Mouse (Mus musculus) hindbrain, embryonic 12.5 days (tissue): ENCODE results near the gene Apcs. TPM values are rescaled to one million over a fixed set of nuclear protein-coding genes. Genes with fewer than 3 reads are reported as not detected.

Experiments
- ATAC-seq: fragments of 200-750 bp; cut with Nextera tagmentation; 2 replicates; pipeline ENCODE4 v1.8.0; 2017; ENCODE audit warnings: moderate TSS enrichment; ENCODE audit not compliant: low FRiP score
- H3K27ac ChIP-seq: fragments of 300-500 bp; sonication (generic); 2 replicates; pipeline ENCODE4 v1.5.1; 2016; ENCODE audit warnings: mild to moderate bottlenecking
- H3K27me3 ChIP-seq: fragments of 300-500 bp; sonication (generic); 2 replicates; pipeline ENCODE4 v1.6.1; 2016; ENCODE audit warnings: mild to moderate bottlenecking
- H3K36me3 ChIP-seq: fragments of 300-500 bp; sonication (generic); 2 replicates; pipeline ENCODE4 v1.6.1; 2016; ENCODE audit warnings: mild to moderate bottlenecking
- H3K4me1 ChIP-seq: fragments of 300-500 bp; sonication (generic); 2 replicates; pipeline ENCODE4 v1.6.1; 2016
- H3K4me2 ChIP-seq: fragments of 300-500 bp; sonication (generic); replicated peaks from 2 replicates; pipeline ENCODE4 v1.6.1; 2016; ENCODE audit warnings: mild to moderate bottlenecking
- H3K4me3 ChIP-seq: fragments of 300-500 bp; sonication (generic); 2 replicates; pipeline ENCODE4 v1.5.1; 2016; ENCODE audit warnings: mild to moderate bottlenecking
- H3K9ac ChIP-seq: fragments of 300-500 bp; sonication (generic); 2 replicates; pipeline ENCODE4 v1.6.1; 2016; ENCODE audit warnings: mild to moderate bottlenecking, moderate library complexity
- H3K9me3 ChIP-seq: fragments of 300-500 bp; sonication (generic); replicated peaks from 2 replicates; pipeline ENCODE4 v1.6.1; 2016; ENCODE audit warnings: mild to moderate bottlenecking
- WGBS: fragments of 180-500 bp; shearing (Covaris S2); methylation state at CpG from one replicate; pipeline ENCODE4 v1.1.7; 2016; 5-methylcytosine and 5-hydroxymethylcytosine counted together
- polyA plus RNA-seq: library from polyadenylated mRNA; unstranded; fragments of >200 nt; fragmentation: Nextera tagmentation; extraction: Ambion mirVana; gene quantifications from 2 replicates; pipeline ENCODE4 v1.2.1, GENCODE M21; 2016

Gene Apcs
- polyA plus RNA-seq = not detected in 2 replicates

- WGBS = 67% methylated on average over 2 of the region's 2 CpGs
- Histone ChIP-seq H3K27ac (no peak within 1 kb of the TSS), H3K4me1 (no peaks in the 10 kb centered on the region), H3K4me2 (no peak within 1 kb of the TSS), H3K9ac (no peak within 1 kb of the TSS), H3K9me3 (no peaks in the 10 kb centered on the region), H3K27me3 (no peaks in the 10 kb centered on the region), H3K36me3 (no peaks in the 10 kb centered on the region), H3K4me3 (no peak within 1 kb of the TSS)
- ATAC-seq = no peak
Measured at GRCm38 (mm10) chr1:172894777-172895357, at the start of gene Apcs. Apcs (minus strand) TSS chr1:172895041.

DNA sequence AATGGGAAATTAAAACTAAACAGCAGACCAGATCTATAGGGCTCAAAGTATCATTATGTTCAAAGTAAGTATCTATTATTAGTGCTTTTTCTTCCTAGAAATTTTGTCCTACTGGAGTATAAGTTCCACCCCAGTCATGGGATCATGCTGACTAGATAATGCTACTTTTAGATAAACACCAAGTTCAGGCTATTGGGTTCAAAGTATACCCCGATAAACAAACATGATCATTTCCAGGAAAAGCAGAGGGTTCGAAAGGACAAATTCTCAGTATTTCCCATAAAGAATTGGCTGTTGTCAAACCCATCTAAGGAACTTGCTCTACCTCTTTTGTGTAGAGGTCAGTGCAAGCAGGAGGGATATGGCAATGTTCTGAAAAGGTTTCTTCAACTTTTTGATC lies 37.4 kb upstream of the Apcs start:
- H3K9ac ChIP-seq = no peak overlapping the region

DNA sequence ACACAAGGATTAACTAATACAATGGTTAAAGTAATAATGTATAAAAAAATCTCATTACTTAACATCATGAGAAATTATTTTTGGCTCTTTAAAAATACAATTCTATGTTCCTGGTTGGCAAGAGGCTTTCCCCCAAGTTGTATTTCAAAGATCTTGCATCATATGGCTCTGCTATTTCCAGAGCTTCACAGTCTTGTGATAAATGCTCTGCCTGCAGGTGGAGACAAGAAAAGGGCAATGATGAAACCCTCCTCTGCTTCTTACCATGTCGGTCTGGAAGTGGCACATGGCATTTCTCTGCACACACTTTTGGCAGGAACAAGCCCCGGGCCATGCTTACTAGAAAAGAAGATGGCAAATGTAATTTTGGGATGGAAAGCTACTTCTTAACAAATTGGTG lies 23.6 kb upstream of the Apcs start:
- H3K27ac ChIP-seq = no peak overlapping the region
- H3K9ac ChIP-seq = no peak overlapping the region
- no peaks in the 10 kb centered on the region for H3K9me3 ChIP-seq
- no peak for ATAC-seq
- H3K27me3 ChIP-seq = no peaks in the 10 kb centered on the region
- WGBS = 86% methylated on average over 2 of the region's 2 CpGs
- H3K4me3 ChIP-seq = no peak overlapping the region
- no peaks in the 10 kb centered on the region for H3K36me3 ChIP-seq
- no peak overlapping the region for H3K4me2 ChIP-seq
- H3K4me1 ChIP-seq = no peaks in the 10 kb centered on the region

More for the DNA sequence above, 37.4 kb upstream of the Apcs start:
- Histone ChIP-seq H3K27ac (no peak overlapping the region), H3K27me3 (no peaks in the 10 kb centered on the region), H3K36me3 (no peaks in the 10 kb centered on the region), H3K9me3 (no peaks in the 10 kb centered on the region), H3K4me1 (no peaks in the 10 kb centered on the region), H3K4me3 (no peak overlapping the region), H3K4me2 (no peak overlapping the region)
- ATAC-seq = no peak
- 91% methylated on average over 2 of the region's 2 CpGs for WGBS

DNA sequence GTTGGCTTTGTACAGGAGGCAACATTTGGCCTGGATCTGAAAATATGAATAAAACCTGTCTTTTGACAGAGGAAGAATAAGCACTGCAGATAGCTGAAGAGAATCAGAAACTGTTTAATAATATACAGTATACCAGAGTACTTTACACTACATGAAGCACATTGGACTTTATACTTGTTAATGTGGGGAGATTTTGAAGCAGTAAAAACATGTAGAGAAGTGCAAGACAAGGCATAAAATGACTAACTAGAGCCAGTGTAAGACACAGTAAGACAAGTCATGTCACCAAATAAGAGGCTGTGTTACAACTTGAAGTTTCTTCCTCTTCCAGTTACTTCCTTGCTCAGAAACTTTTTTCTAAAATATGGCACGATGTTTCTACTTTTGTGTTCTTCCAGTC lies 22.3 kb upstream of the Apcs start:
- H3K36me3 ChIP-seq = no peaks in the 10 kb centered on the region
- no peak for ATAC-seq
- WGBS = 79% methylated on average over 1 of the region's 1 CpGs
- no peaks in the 10 kb centered on the region for H3K9me3 ChIP-seq
- H3K27me3 ChIP-seq = no peaks in the 10 kb centered on the region
- H3K27ac ChIP-seq = no peak overlapping the region
- H3K9ac ChIP-seq = no peak overlapping the region
- no peaks in the 10 kb centered on the region for H3K4me1 ChIP-seq
- H3K4me2 ChIP-seq = no peak overlapping the region
- H3K4me3 ChIP-seq = no peak overlapping the region

- no peaks in the 10 kb centered on the region for H3K4me1 ChIP-seq
- ATAC-seq = no peak
Measured at GRCm38 (mm10) chr1:172903313-172903712, 8.5 kb upstream of the Apcs start.

DNA sequence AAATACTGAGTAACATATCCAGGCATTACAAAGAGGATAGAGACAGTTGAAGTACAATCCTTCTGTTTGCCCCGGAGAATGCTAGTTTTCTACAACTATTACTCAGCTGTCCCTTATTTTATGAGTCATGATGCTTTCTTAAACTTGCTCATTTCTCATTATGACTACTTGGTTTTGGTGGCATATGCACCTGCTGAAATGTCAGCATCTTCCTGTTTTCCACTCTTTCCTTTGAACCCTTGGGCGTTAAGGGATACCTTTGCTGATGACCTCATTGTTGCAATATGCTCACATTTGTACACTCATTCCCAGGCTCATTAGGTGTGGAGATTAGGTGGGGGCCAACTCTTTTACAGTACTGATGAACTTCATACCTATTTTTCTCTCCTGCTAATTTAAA lies 594 bp upstream of the Apcs start:
- H3K9me3 ChIP-seq = no peaks in the 10 kb centered on the region
- H3K4me3 ChIP-seq = no peak overlapping the region
- no peaks in the 10 kb centered on the region for H3K4me1 ChIP-seq
- H3K9ac ChIP-seq = no peak overlapping the region
- H3K27me3 ChIP-seq = no peaks in the 10 kb centered on the region
- ATAC-seq = no peak
- no peaks in the 10 kb centered on the region for H3K36me3 ChIP-seq
- H3K27ac ChIP-seq = no peak overlapping the region
- 95% methylated on average over 2 of the region's 2 CpGs for WGBS
- H3K4me2 ChIP-seq = no peak overlapping the region

More at GRCm38 (mm10) chr1:172903313-172903712, 8.5 kb upstream of the Apcs start:
- no peak overlapping the region for H3K4me3 ChIP-seq
- no peak overlapping the region for H3K4me2 ChIP-seq
- H3K9me3 ChIP-seq = no peaks in the 10 kb centered on the region
- H3K27me3 ChIP-seq = no peaks in the 10 kb centered on the region
- H3K27ac ChIP-seq = no peak overlapping the region
- no peak overlapping the region for H3K9ac ChIP-seq
- H3K36me3 ChIP-seq = no peaks in the 10 kb centered on the region

DNA sequence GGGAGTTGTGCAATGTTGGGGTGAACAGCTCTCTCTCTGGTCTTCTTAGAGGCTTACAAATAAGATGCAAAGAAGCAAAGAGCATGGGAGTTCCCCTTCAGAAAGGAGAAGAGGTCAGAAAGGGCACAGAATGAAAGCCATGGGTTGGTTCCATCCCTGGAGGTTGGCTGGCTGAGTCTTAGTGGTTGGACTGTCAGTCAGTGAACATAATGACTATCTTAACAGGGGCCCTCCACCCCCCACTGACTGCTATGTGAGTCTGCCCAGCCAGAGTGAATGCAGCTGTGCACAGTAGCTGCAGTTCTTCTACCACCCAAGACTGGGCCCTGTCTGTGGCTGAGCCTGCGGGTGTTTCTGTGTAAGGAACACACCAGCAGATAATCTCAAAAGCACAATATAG lies 18.2 kb downstream of the Apcs start:
- Histone ChIP-seq H3K9me3 (no peaks in the 10 kb centered on the region), H3K36me3 (no peaks in the 10 kb centered on the region), H3K9ac (no peak overlapping the region), H3K27ac (no peak overlapping the region), H3K4me3 (no peak overlapping the region), H3K4me1 (no peaks in the 10 kb centered on the region), H3K27me3 (no peaks in the 10 kb centered on the region), H3K4me2 (no peak overlapping the region)
- 52% methylated on average over 1 of the region's 1 CpGs for WGBS
- no peak for ATAC-seq

GRCm38 (mm10) chr1:172875265-172875664 lies 19.6 kb downstream of the Apcs start:
- WGBS = 85% methylated on average over 4 of the region's 4 CpGs
- no peaks in the 10 kb centered on the region for H3K4me1 ChIP-seq
- no peak overlapping the region for H3K27ac ChIP-seq
- no peak overlapping the region for H3K9ac ChIP-seq
- ATAC-seq = no peak
- H3K27me3 ChIP-seq = no peaks in the 10 kb centered on the region
- H3K36me3 ChIP-seq = no peaks in the 10 kb centered on the region
- H3K4me2 ChIP-seq = no peak overlapping the region
- H3K9me3 ChIP-seq = no peaks in the 10 kb centered on the region
- no peak overlapping the region for H3K4me3 ChIP-seq

DNA sequence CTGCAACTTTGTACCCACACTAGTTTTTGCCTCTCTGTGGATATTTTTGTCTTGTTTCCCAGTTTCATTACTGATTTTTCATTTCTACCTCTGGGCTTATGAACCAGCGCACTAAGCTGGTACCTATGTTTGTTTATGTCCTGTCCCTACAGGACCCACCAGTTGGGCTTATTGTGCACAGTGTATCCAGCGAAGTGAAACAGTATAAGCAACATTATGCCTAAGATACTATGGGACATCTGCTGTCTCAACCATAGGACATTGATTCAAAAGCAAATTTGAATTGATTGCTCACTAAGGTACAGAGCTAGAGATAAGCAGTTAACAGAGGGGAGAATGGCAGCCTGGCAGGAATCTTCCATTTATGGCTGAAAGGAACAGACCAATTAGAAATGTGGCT lies 46.7 kb downstream of the Apcs start:
- Histone ChIP-seq H3K4me2 (no peak overlapping the region), H3K9me3 (no peaks in the 10 kb centered on the region), H3K36me3 (no peaks in the 10 kb centered on the region), H3K4me1 (no peaks in the 10 kb centered on the region; the same call in 1 of the 2 replicates), H3K9ac (no peak overlapping the region), H3K27ac (no peak overlapping the region), H3K4me3 (no peak overlapping the region), H3K27me3 (no peaks in the 10 kb centered on the region)
- ATAC-seq = no peak
- WGBS = 86% methylated on average over 2 of the region's 2 CpGs

DNA sequence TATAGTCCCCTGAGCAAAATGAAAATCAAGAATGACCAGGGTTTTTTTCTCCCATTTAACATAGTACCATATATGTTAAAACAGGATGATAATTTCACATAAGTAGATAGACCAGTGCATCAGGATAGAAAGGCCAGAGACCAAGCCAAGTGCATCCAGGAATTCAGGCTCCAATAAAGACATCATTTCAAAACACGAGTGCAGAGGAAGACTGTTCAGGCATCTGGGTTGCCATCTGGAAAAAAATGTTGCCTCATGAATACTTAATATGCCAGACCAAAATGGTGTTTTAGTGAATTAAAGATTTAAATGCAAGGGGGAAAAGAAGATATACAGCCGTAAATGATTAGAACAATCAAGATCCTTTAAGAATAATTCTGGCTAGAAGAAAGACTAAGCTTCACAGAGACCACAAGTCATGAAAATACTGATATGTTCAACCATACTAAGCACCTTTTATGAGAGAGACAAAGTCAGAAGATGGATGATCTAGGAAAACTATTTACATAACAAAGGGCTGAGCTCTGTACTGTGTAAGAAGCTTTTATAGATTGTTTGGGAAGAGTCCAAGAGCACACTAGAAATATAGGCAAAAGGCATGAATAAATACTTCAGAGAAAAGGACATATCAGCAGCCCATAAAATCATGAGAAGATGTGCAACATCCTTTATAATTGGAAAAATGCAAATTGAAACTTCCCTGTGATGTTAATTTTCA lies 47.6 kb downstream of the Apcs start:
- H3K4me3 ChIP-seq = no peak overlapping the region
- WGBS = 46% methylated on average over 2 of the region's 2 CpGs
- no peaks in the 10 kb centered on the region for H3K36me3 ChIP-seq
- no peaks in the 10 kb centered on the region for H3K27me3 ChIP-seq
- no peaks in the 10 kb centered on the region; the same call in 1 of the 2 replicates for H3K4me1 ChIP-seq
- H3K9me3 ChIP-seq = no peaks in the 10 kb centered on the region
- H3K9ac ChIP-seq = no peak overlapping the region
- ATAC-seq = peak; percentile 54; the same call in 1 of the 2 replicates
- no peak overlapping the region for H3K27ac ChIP-seq
- no peak overlapping the region for H3K4me2 ChIP-seq

Other genes with a start within 250 kb of the Apcs start
- gene Crp, start 197.0 kb downstream of the Apcs start, polyA plus RNA-seq = not detected in 2 replicates
- gene Olfr16, start 55.4 kb upstream of the Apcs start, polyA plus RNA-seq = not detected in 2 replicates
- gene Olfr1408, start 242.3 kb upstream of the Apcs start, polyA plus RNA-seq = not detected in 2 replicates